Mouse (Mus musculus) embryonic facial prominence, embryonic 14.5 days (tissue): ENCODE results near the gene Ccdc122. TPM values are rescaled to one million over a fixed set of nuclear protein-coding genes. Genes with fewer than 3 reads are reported as not detected.
"Not testable (repeated sequence)": the region's sequence is repeated elsewhere in the genome, so short reads cannot be mapped to it uniquely, and the experiment has no call there.

Source experiments
- ATAC-seq: fragments of 200-750 bp; cut with Nextera tagmentation; 2 replicates; pipeline ENCODE4 v1.8.0; 2017; ENCODE audit warnings: low read depth, moderate number of reproducible peaks, moderate TSS enrichment
- DNase-seq: peaks from one replicate; pipeline ENCODE4 v3.0.0-alpha.2; 2015; ENCODE audit warnings: low spot score
- H3K27ac ChIP-seq: fragments of 300-500 bp; sonication (generic); replicated peaks from 2 replicates; pipeline ENCODE4 v1.5.1; 2014; ENCODE audit warnings: low read depth, mild to moderate bottlenecking, low read length, moderate library complexity
- H3K27me3 ChIP-seq: fragments of 300-500 bp; sonication (generic); replicated peaks from 2 replicates; pipeline ENCODE4 v1.6.1; 2014; ENCODE audit warnings: low read length; ENCODE audit not compliant: control insufficient read depth, insufficient read depth
- H3K36me3 ChIP-seq: fragments of 300-500 bp; sonication (generic); 2 replicates; pipeline ENCODE4 v1.6.1; 2014; ENCODE audit warnings: low read length, mixed read lengths; ENCODE audit not compliant: control insufficient read depth, insufficient read depth
- H3K4me1 ChIP-seq: fragments of 300-500 bp; sonication (generic); 2 replicates; pipeline ENCODE4 v1.6.1; 2014; ENCODE audit warnings: antibody characterized with exemption, low read length; ENCODE audit not compliant: control insufficient read depth, insufficient read depth
- H3K4me2 ChIP-seq: fragments of 300-500 bp; sonication (generic); 2 replicates; pipeline ENCODE4 v1.6.1; 2014; ENCODE audit warnings: low read depth, mild to moderate bottlenecking, low read length, moderate library complexity, mixed read lengths
- H3K4me3 ChIP-seq: fragments of 300-500 bp; sonication (generic); 2 replicates; pipeline ENCODE4 v1.5.1; 2014; ENCODE audit warnings: low read depth, mild to moderate bottlenecking, low read length
- H3K9ac ChIP-seq: fragments of 300-500 bp; sonication (generic); 2 replicates; pipeline ENCODE4 v1.6.1; 2014; ENCODE audit warnings: low read depth, mild to moderate bottlenecking, low read length, moderate library complexity, mixed read lengths
- H3K9me3 ChIP-seq: fragments of 300-500 bp; sonication (generic); 2 replicates; pipeline ENCODE4 v1.6.1; 2016; ENCODE audit warnings: low read length; ENCODE audit not compliant: control insufficient read depth
- WGBS: fragments of 180-500 bp; shearing (Covaris S2); extraction: QIAGEN DNeasy Blood & Tissue Kit; methylation state at CpG from one replicate; pipeline ENCODE4 v1.1.7; 2014; 5-methylcytosine and 5-hydroxymethylcytosine counted together
- polyA plus RNA-seq: library from polyadenylated mRNA; unstranded; fragments of >200 nt; fragmentation: Nextera tagmentation; extraction: Ambion mirVana; gene quantifications from 2 replicates; pipeline ENCODE4 v1.2.1, GENCODE M21; 2014

The Ccdc122 gene
- polyA plus RNA-seq, result 4.0 and 4.4 TPM in 2 replicates

- 0 out of 2 replicates have a peak within 1 kb of the TSS, but pooled peaks have one; percentile 57 for H3K27ac ChIP-seq
Observed at GRCm38 (mm10) chr14:77036226-77037046, at the start of gene Ccdc122, which contains the start of gene Lacc1. Ccdc122 (plus strand) TSS chr14:77036772. Lacc1 (minus strand) TSS chr14:77036904.

GRCm38 (mm10) chr14:76990351-76990750, 46.2 kb upstream of the Ccdc122 start:
- not testable (repeated sequence) for H3K9me3 ChIP-seq, H3K27me3 ChIP-seq, ATAC-seq, H3K4me3 ChIP-seq, H3K4me2 ChIP-seq, DNase-seq, H3K4me1 ChIP-seq, H3K36me3 ChIP-seq, H3K9ac ChIP-seq, H3K27ac ChIP-seq
- 89% methylated on average over 2 of the region's 2 CpGs for WGBS

More at GRCm38 (mm10) chr14:77036226-77037046, at the start of gene Ccdc122, which contains the start of gene Lacc1:
- ATAC-seq, result peak; percentile 72
- peak within 1 kb of the TSS; percentile 90 for H3K4me2 ChIP-seq
- peak; percentile 58 for DNase-seq
- no peaks in the 10 kb centered on the region for H3K27me3 ChIP-seq
- no peaks in the 10 kb centered on the region for H3K36me3 ChIP-seq
- peak within 1 kb of the TSS; percentile 85 for H3K9ac ChIP-seq
- peaks cover 8% of the 10 kb centered on the region; the same call in 1 of the 2 replicates for H3K4me1 ChIP-seq
- no peaks in the 10 kb centered on the region for H3K9me3 ChIP-seq
- H3K4me3 ChIP-seq, result peak within 1 kb of the TSS; percentile 66
- WGBS, result 1% methylated on average over 42 of the region's 86 CpGs

- WGBS, result 41% methylated on average over 8 of the region's 8 CpGs
- Histone ChIP-seq H3K9me3 (no peaks in the 10 kb centered on the region), H3K9ac (no peak overlapping the region), H3K4me1 (0 out of 2 replicates have a peak, but pooled peaks cover 6% of the 10 kb centered on the region), H3K4me3 (no peak overlapping the region), H3K27ac (no peak overlapping the region), H3K4me2 (no peak overlapping the region), H3K27me3 (no peaks in the 10 kb centered on the region), H3K36me3 (no peaks in the 10 kb centered on the region)
- DNase-seq (peak; percentile 66), ATAC-seq (peak; percentile 37; the same call in 1 of the 2 replicates)
Observed at GRCm38 (mm10) chr14:77004740-77005139, 31.8 kb upstream of the Ccdc122 start.

GRCm38 (mm10) chr14:77005566-77005965, 31.0 kb upstream of the Ccdc122 start:
- Histone ChIP-seq H3K9me3 (no peaks in the 10 kb centered on the region), H3K4me2 (no peak overlapping the region), H3K4me3 (no peak overlapping the region), H3K9ac (no peak overlapping the region), H3K27ac (no peak overlapping the region), H3K36me3 (no peaks in the 10 kb centered on the region), H3K4me1 (0 out of 2 replicates have a peak, but pooled peaks cover 6% of the 10 kb centered on the region), H3K27me3 (no peaks in the 10 kb centered on the region)
- no peak for DNase-seq
- ATAC-seq, result no peak
- WGBS, result 65% methylated on average over 5 of the region's 5 CpGs

GRCm38 (mm10) chr14:77008238-77008637, 28.3 kb upstream of the Ccdc122 start:
- Histone ChIP-seq H3K9ac (no peak overlapping the region), H3K4me3 (no peak overlapping the region), H3K4me2 (no peak overlapping the region), H3K36me3 (no peaks in the 10 kb centered on the region), H3K9me3 (no peaks in the 10 kb centered on the region), H3K4me1 (0 out of 2 replicates have a peak, but pooled peaks cover 6% of the 10 kb centered on the region), H3K27ac (no peak overlapping the region), H3K27me3 (no peaks in the 10 kb centered on the region)
- 19% methylated on average over 3 of the region's 3 CpGs for WGBS
- peak; percentile 91 for DNase-seq
- peak; percentile 64; the same call in 1 of the 2 replicates for ATAC-seq

GRCm38 (mm10) chr14:77011804-77012203, 24.8 kb upstream of the Ccdc122 start:
- H3K9ac ChIP-seq, result no peak overlapping the region
- 2% methylated on average over 3 of the region's 3 CpGs for WGBS
- H3K36me3 ChIP-seq, result no peaks in the 10 kb centered on the region
- no peak overlapping the region for H3K4me3 ChIP-seq
- H3K9me3 ChIP-seq, result no peaks in the 10 kb centered on the region
- no peaks in the 10 kb centered on the region; the same call in 1 of the 2 replicates for H3K4me1 ChIP-seq
- no peak overlapping the region for H3K27ac ChIP-seq
- no peaks in the 10 kb centered on the region for H3K27me3 ChIP-seq
- DNase-seq (peak; percentile 70), ATAC-seq (no peak)
- H3K4me2 ChIP-seq, result no peak overlapping the region

DNA sequence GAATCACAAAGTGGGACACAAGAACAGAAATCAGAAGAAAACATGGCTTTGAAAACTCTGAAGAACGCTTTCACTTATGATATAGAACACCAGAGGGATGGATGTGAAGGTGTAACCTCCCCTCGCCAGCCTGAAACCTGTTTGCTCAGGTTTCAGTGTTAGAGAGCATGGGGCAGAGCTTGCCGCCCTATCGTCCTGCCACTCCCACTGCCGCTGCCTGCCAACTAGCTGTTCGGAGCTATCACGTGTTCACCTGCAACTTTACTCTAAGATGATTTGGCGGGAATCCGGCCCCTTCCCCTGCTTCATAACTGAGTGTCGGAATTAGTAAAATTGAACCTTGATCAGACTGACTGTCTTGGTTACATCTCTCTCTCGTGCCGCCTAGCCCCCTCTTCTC, 19.8 kb upstream of the Ccdc122 start:
- WGBS, result 46% methylated on average over 12 of the region's 12 CpGs
- not testable (repeated sequence) for H3K4me3 ChIP-seq, H3K9me3 ChIP-seq, H3K27me3 ChIP-seq, H3K9ac ChIP-seq, H3K4me1 ChIP-seq, H3K27ac ChIP-seq, ATAC-seq, H3K36me3 ChIP-seq, H3K4me2 ChIP-seq
- DNase-seq, result peak; percentile 15

- no peak overlapping the region for H3K27ac ChIP-seq
- H3K4me2 ChIP-seq, result no peak overlapping the region
- 78% methylated on average over 6 of the region's 6 CpGs for WGBS
- no peaks in the 10 kb centered on the region; the same call in 1 of the 2 replicates for H3K4me1 ChIP-seq
- no peak overlapping the region for H3K9ac ChIP-seq
- H3K9me3 ChIP-seq, result no peaks in the 10 kb centered on the region
- ATAC-seq, result no peak
- H3K27me3 ChIP-seq, result no peaks in the 10 kb centered on the region
- no peak overlapping the region for H3K4me3 ChIP-seq
- no peaks in the 10 kb centered on the region for H3K36me3 ChIP-seq
- peak; percentile 14 for DNase-seq
Observed at GRCm38 (mm10) chr14:77017211-77017610, 19.4 kb upstream of the Ccdc122 start.
